ENCODE assay signal across 8 mouse cellular contexts in the genomic region with DNA sequence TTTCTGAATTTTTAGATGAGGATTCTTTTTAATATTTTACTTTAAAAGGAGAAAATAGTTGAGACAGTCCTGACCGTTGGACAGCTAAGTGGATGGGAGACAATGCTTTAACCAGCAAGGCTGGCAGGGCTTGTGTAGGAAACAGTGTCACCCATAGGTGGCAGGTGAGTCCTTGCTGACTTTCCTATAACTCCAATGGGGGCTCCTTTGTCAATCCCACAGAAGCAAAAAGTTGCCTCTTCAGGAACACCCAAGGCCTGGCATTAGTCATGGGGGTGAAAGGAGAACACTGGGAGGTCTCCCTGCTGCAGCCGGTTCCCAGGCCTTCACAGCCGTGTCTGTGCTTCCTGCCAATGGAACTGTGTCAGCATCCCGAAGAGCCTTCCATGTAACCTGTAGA. TPM values are rescaled to one million over a fixed set of nuclear protein-coding genes. Genes with fewer than 3 reads are reported as not detected.
DNase-seq lines count a peak whose midpoint lies in the region; ATAC-seq lines count a peak whose summit lies in the region.

No protein-coding gene starts in this region.

- ATAC-seq in intestine, embryonic 14.5 days (replicated peaks; ENCODE audit: low FRiP score, low TSS enrichment, low read depth): peak; percentile 47; the same call in 1 of the 2 replicates
- ATAC-seq in midbrain, embryonic 14.5 days (ENCODE audit: low FRiP score, low TSS enrichment): peak; percentile 39; the same call in 1 of the 2 replicates
- ATAC-seq in megakaryocyte, adult 5-6 weeks (ENCODE audit: poor library complexity, severe bottlenecking): no peak

- H3K9ac ChIP-seq in intestine, embryonic 14.5 days (ENCODE audit: low read length): no peak overlapping the region
- H3K9ac ChIP-seq in midbrain, embryonic 14.5 days (replicated peaks; ENCODE audit: low read length): no peak overlapping the region

- WGBS in intestine, embryonic 14.5 days: 69% methylated on average over 4 of the region's 4 CpGs
- WGBS in midbrain, embryonic 14.5 days: 76% methylated on average over 4 of the region's 4 CpGs

- peak; percentile 25 for DNase-seq in cerebellum, adult 9-10 months
- DNase-seq in cerebellum, postnatal 36 days: no peak
- DNase-seq in ovary, postnatal 36 days (ENCODE audit: low spot score): peak; percentile 6
- DNase-seq in ovary, postnatal 10 days (ENCODE audit: low spot score): no peak
- DNase-seq in intestine, embryonic 14.5 days (ENCODE audit: low spot score): no peak
- DNase-seq in midbrain, embryonic 14.5 days: peak; percentile 42
- no peak for DNase-seq in frontal cortex, postnatal 25 days (ENCODE audit: low spot score in 2 of 2)

- no peaks in the 10 kb centered on the region for H3K4me1 ChIP-seq in intestine, embryonic 14.5 days (replicated peaks; ENCODE audit: control insufficient read depth, insufficient read depth, low read length)
- H3K4me1 ChIP-seq in midbrain, embryonic 14.5 days (ENCODE audit: control insufficient read depth, insufficient read depth, low read length): no peaks in the 10 kb centered on the region

- H3K9me3 ChIP-seq in intestine, embryonic 14.5 days (ENCODE audit: control insufficient read depth, low read length): no peaks in the 10 kb centered on the region
- H3K9me3 ChIP-seq in midbrain, embryonic 14.5 days (ENCODE audit: control insufficient read depth, low read length): no peaks in the 10 kb centered on the region

- H3K27ac ChIP-seq in intestine, embryonic 14.5 days (ENCODE audit: low read depth): no peak overlapping the region
- H3K27ac ChIP-seq in midbrain, embryonic 14.5 days (replicated peaks; ENCODE audit: low read depth, low read length): no peak overlapping the region

- peaks cover 10% of the 10 kb centered on the region for H3K36me3 ChIP-seq in intestine, embryonic 14.5 days (ENCODE audit: control insufficient read depth, insufficient read depth, low read length)
- H3K36me3 ChIP-seq in midbrain, embryonic 14.5 days (ENCODE audit: control insufficient read depth, insufficient read depth, low read length): peaks cover 30% of the 10 kb centered on the region

- H3K4me2 ChIP-seq in intestine, embryonic 14.5 days (ENCODE audit: low read length): no peak overlapping the region
- H3K4me2 ChIP-seq in midbrain, embryonic 14.5 days (ENCODE audit: low read length): no peak overlapping the region

- H3K27me3 ChIP-seq in intestine, embryonic 14.5 days (replicated peaks; ENCODE audit: control insufficient read depth, insufficient read depth, low read length): no peaks in the 10 kb centered on the region
- H3K27me3 ChIP-seq in midbrain, embryonic 14.5 days (ENCODE audit: control insufficient read depth, insufficient read depth, low read length): no peaks in the 10 kb centered on the region

- H3K4me3 ChIP-seq in intestine, embryonic 14.5 days (ENCODE audit: low read depth, low read length): no peak overlapping the region
- H3K4me3 ChIP-seq in midbrain, embryonic 14.5 days (replicated peaks; ENCODE audit: low read depth, low read length): no peak overlapping the region

RNA-seq across cellular contexts. Expression of gene Nmt2, which starts 55.5 kb away (rescaled TPM):
- polyA plus RNA-seq in intestine, embryonic 14.5 days (2014; fragmentation: Nextera tagmentation; extraction: Ambion mirVana): 49.9 and 51.0 TPM in 2 replicates
- 112 and 120 TPM in 2 replicates for polyA plus RNA-seq in midbrain, embryonic 14.5 days (2014; fragmentation: Nextera tagmentation; extraction: Ambion mirVana)
- total RNA-seq in megakaryocyte, adult 5-6 weeks (2015): 12.5 and 14.0 TPM in 2 replicates
- 17.0 and 21.9 TPM in 2 replicates for total RNA-seq in megakaryocyte, adult 5-6 weeks (2017)

Comparison
In these comparisons a context has a peak if more than half of its experiments do, and no peak if none do; other contexts are left out.
1. DNase-seq: peak in cerebellum, adult 9-10 months (single experiment), ovary, postnatal 36 days (single experiment) and midbrain, embryonic 14.5 days (single experiment); none in cerebellum, postnatal 36 days (0 of 2), ovary, postnatal 10 days (single experiment), intestine, embryonic 14.5 days (single experiment) and frontal cortex, postnatal 25 days (0 of 2).